Mouse (Mus musculus): ENCODE measurements around the gene Slc44a2. TPM values are rescaled to one million over a fixed set of nuclear protein-coding genes. Genes with fewer than 3 reads are reported as not detected.

Slc44a2 gene
- polyA plus RNA-seq, 1 experiment from 2014 or later: 65.5 TPM

DNA sequence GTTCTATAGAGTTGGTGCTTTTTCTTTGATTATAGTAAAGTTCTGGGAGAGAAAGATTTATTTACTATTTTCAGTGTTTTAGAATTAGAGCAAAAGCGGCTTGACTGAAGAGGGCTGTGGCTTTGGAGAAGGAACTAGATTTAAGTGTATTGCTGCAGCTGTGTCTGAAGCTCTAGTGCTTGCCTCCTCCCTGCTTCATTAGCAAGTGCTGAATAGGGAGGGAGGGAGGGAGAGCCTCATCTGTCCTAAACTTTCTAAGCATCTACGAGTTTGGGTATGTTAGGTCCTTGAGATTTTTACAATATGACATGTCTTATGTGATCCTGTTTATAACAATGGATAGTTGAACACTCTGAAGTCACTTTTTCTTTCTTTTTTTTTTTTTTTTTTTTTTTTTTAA lies 50.4 kb downstream of the Slc44a2 start:
- H3K36me3 ChIP-seq (ENCODE audit: control insufficient read depth, insufficient read depth, low read length): no peaks in the 10 kb centered on the region
- no peaks in the 10 kb centered on the region for H3K27me3 ChIP-seq (ENCODE audit: control insufficient read depth, insufficient read depth, low read depth, low read length)
- no peak overlapping the region for H3K27ac ChIP-seq (ENCODE audit: low read length)
- no peak overlapping the region for H3K4me3 ChIP-seq (ENCODE audit: low read depth, low read length)
- WGBS: 70% methylated on average over 2 of the region's 2 CpGs
- H3K4me2 ChIP-seq (ENCODE audit: low read length): peak overlapping the region; percentile 7; the same call in 1 of the 2 replicates
- H3K9me3 ChIP-seq (replicated peaks; ENCODE audit: control insufficient read depth, low read length, poor library complexity, severe bottlenecking): no peaks in the 10 kb centered on the region
- no peak overlapping the region for H3K9ac ChIP-seq (ENCODE audit: low read depth, low read length)
- peaks cover 24% of the 10 kb centered on the region for H3K4me1 ChIP-seq (ENCODE audit: control insufficient read depth, insufficient read depth, low read length)
- ATAC-seq: no peak

DNA sequence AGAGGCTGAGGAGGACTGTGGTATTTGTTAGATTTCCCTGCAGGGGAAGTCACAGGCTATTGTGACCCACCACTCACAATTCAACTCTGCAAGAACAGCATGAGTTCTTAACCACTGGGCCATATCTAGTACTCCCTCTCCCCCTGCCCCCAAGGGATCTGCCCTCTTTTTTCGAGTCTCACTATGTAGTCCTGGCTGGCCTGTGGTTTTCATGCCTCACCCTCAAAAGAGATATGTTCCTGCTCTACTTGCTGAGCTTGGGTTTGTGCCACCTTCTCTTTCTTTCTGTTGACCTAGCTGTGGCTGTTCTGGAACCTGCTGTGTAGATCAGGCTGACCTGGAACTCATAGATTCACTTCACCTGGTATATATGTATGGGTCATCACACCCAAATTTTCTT lies 52.0 kb downstream of the Slc44a2 start:
- Histone ChIP-seq H3K4me2 (ENCODE audit: low read length) (no peak overlapping the region), H3K27me3 (ENCODE audit: control insufficient read depth, insufficient read depth, low read depth, low read length) (no peaks in the 10 kb centered on the region), H3K9ac (ENCODE audit: low read depth, low read length) (no peak overlapping the region), H3K27ac (ENCODE audit: low read length) (no peak overlapping the region), H3K4me1 (ENCODE audit: control insufficient read depth, insufficient read depth, low read length) (peaks cover 24% of the 10 kb centered on the region), H3K36me3 (ENCODE audit: control insufficient read depth, insufficient read depth, low read length) (no peaks in the 10 kb centered on the region), H3K4me3 (ENCODE audit: low read depth, low read length) (no peak overlapping the region), H3K9me3 (replicated peaks; ENCODE audit: control insufficient read depth, low read length, poor library complexity, severe bottlenecking) (no peaks in the 10 kb centered on the region)
- ATAC-seq: no peak
- 76% methylated on average over 1 of the region's 1 CpGs for WGBS

DNA sequence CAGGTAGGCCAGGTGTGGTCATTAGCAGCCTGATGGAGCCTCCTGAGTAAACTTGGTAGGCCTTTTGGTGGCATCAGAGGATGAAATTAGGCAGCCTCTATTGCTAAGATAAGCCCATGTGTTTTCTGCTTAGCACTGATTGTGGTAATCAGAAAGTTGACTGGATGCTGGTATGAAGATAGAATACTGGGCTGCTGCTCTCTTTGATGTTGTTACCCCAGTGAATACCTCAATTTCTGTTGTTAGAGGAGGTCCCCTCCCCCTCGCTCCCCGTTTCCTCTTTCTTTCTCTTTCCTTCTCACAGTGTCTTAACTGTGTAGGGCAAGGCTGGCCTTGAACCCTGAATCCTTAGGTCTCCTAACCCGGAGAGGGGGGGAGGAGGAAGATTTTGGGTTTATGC lies 58.7 kb downstream of the Slc44a2 start:
- WGBS: 89% methylated on average over 3 of the region's 3 CpGs
- H3K9ac ChIP-seq (ENCODE audit: low read depth, low read length): no peak overlapping the region
- no peak overlapping the region for H3K4me2 ChIP-seq (ENCODE audit: low read length)
- no peaks in the 10 kb centered on the region for H3K36me3 ChIP-seq (ENCODE audit: control insufficient read depth, insufficient read depth, low read length)
- ATAC-seq: no peak
- H3K27me3 ChIP-seq (ENCODE audit: control insufficient read depth, insufficient read depth, low read depth, low read length): no peaks in the 10 kb centered on the region
- no peak overlapping the region for H3K4me3 ChIP-seq (ENCODE audit: low read depth, low read length)
- H3K27ac ChIP-seq (ENCODE audit: low read length): no peak overlapping the region
- peaks cover 16% of the 10 kb centered on the region for H3K4me1 ChIP-seq (ENCODE audit: control insufficient read depth, insufficient read depth, low read length)
- no peaks in the 10 kb centered on the region for H3K9me3 ChIP-seq (replicated peaks; ENCODE audit: control insufficient read depth, low read length, poor library complexity, severe bottlenecking)

DNA sequence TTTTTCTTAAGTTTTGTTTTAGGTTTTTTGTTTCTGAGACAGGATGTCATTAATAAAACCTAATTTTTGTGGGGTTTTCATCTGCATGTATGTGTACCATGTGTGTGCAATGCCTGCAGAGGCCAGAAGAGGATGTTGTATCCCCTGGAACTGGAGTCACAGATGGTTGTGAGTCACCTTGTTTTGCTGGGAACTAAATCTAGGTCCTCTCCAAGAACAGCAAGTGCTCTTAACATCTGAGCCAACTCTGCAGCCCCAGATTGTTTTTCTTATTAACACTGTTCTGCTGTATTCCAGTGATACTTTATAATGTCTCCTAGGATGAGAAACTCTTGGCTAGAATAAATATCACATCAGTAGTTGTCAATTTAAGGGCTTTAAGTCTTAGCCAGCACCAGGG lies 60.4 kb downstream of the Slc44a2 start:
- ATAC-seq: no peak
- Histone ChIP-seq H3K9me3 (replicated peaks; ENCODE audit: control insufficient read depth, low read length, poor library complexity, severe bottlenecking) (no peaks in the 10 kb centered on the region), H3K27me3 (ENCODE audit: control insufficient read depth, insufficient read depth, low read depth, low read length) (no peaks in the 10 kb centered on the region), H3K27ac (ENCODE audit: low read length) (no peak overlapping the region), H3K36me3 (ENCODE audit: control insufficient read depth, insufficient read depth, low read length) (no peaks in the 10 kb centered on the region), H3K4me3 (ENCODE audit: low read depth, low read length) (no peak overlapping the region), H3K4me2 (ENCODE audit: low read length) (no peak overlapping the region), H3K4me1 (ENCODE audit: control insufficient read depth, insufficient read depth, low read length) (peaks cover 19% of the 10 kb centered on the region), H3K9ac (ENCODE audit: low read depth, low read length) (no peak overlapping the region)

DNA sequence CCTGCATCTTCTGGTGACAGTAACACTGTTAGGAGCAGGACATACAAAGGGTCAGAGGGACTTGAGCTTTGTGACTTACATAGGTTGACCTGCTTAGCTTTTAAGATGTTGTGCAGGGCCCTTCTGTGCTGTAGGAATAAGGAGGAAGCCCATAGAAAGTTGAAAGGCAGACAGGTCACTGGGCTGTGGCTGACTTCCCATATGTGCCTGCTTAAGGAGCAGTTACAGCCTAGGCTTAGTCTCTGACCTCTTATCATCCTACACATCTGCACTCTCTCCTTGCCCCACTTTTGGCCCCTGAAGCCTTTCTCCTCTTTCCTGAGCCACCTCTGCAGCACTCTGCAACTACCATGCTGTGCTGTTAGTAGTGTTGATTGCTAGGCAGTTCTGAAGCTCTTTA lies 63.5 kb downstream of the Slc44a2 start:
- no peak overlapping the region for H3K9ac ChIP-seq (ENCODE audit: low read depth, low read length)
- H3K36me3 ChIP-seq (ENCODE audit: control insufficient read depth, insufficient read depth, low read length): 0 out of 2 replicates have a peak, but pooled peaks cover under 1% of the 10 kb centered on the region
- no peak for ATAC-seq
- H3K9me3 ChIP-seq (replicated peaks; ENCODE audit: control insufficient read depth, low read length, poor library complexity, severe bottlenecking): no peaks in the 10 kb centered on the region
- no peaks in the 10 kb centered on the region for H3K27me3 ChIP-seq (ENCODE audit: control insufficient read depth, insufficient read depth, low read depth, low read length)
- no peak overlapping the region for H3K4me2 ChIP-seq (ENCODE audit: low read length)
- no peak overlapping the region for H3K4me3 ChIP-seq (ENCODE audit: low read depth, low read length)
- H3K27ac ChIP-seq (ENCODE audit: low read length): no peak overlapping the region
- peaks cover 9% of the 10 kb centered on the region for H3K4me1 ChIP-seq (ENCODE audit: control insufficient read depth, insufficient read depth, low read length)

DNA sequence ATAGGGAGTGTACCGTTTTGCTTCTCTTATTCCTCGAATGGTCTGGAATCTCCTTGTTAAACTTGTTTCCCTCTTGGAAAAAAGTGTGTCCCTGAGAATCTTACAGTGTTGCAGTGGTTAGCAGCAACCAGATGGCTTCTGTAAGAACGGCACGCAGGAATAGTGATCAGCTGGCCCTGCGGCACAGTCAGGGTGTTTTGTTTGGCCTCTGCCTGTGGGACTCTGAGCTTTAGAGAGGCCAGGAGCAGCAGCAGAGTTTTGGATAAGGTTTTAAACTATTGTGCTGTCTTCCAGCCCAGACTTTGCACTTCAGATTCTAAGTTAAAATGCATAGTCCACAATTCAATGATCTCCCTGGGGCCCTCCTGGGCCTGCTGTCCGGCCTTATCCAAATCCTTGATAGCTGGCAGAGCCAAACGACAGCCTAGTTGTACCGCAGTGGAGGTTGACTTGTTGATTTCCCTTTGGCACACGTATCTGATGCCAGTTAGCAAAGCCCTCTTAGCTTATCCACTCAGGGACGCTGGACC lies 72.2 kb downstream of the Slc44a2 start:
- 88% methylated on average over 10 of the region's 10 CpGs for WGBS
- no peak for ATAC-seq
- no peak overlapping the region for H3K27ac ChIP-seq (ENCODE audit: low read length)
- H3K4me2 ChIP-seq (ENCODE audit: low read length): no peak overlapping the region
- no peaks in the 10 kb centered on the region for H3K4me1 ChIP-seq (ENCODE audit: control insufficient read depth, insufficient read depth, low read length)
- peaks cover 52% of the 10 kb centered on the region for H3K36me3 ChIP-seq (ENCODE audit: control insufficient read depth, insufficient read depth, low read length)
- no peaks in the 10 kb centered on the region for H3K9me3 ChIP-seq (replicated peaks; ENCODE audit: control insufficient read depth, low read length, poor library complexity, severe bottlenecking)
- no peaks in the 10 kb centered on the region for H3K27me3 ChIP-seq (ENCODE audit: control insufficient read depth, insufficient read depth, low read depth, low read length)
- no peak overlapping the region for H3K9ac ChIP-seq (ENCODE audit: low read depth, low read length)
- no peak overlapping the region for H3K4me3 ChIP-seq (ENCODE audit: low read depth, low read length)

DNA sequence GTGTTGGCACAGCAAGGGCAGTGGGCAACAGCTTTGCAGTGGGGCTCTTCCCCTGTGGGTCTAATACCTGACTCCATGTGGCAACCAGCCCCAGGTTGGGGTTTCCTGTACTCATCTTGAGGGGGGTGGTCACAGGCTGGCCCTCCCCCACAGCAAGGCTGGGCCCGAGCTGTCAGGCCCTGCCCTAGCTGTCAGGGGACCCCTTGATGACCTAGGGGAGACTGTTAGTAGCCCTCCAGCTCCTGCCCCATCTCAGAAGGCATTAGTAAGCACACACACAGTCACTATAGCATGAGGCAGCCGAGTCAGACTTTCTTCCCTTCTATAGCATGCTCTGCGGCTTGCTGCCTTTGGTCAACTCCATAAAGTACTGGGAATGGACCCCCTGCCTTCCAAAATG lies 75.2 kb downstream of the Slc44a2 start:
- 89% methylated on average over 3 of the region's 3 CpGs for WGBS
- Histone ChIP-seq H3K27ac (ENCODE audit: low read length) (no peak overlapping the region), H3K4me1 (ENCODE audit: control insufficient read depth, insufficient read depth, low read length) (no peaks in the 10 kb centered on the region), H3K36me3 (ENCODE audit: control insufficient read depth, insufficient read depth, low read length) (peaks cover 62% of the 10 kb centered on the region), H3K9ac (ENCODE audit: low read depth, low read length) (no peak overlapping the region), H3K9me3 (replicated peaks; ENCODE audit: control insufficient read depth, low read length, poor library complexity, severe bottlenecking) (no peaks in the 10 kb centered on the region), H3K4me3 (ENCODE audit: low read depth, low read length) (no peak overlapping the region), H3K27me3 (ENCODE audit: control insufficient read depth, insufficient read depth, low read depth, low read length) (no peaks in the 10 kb centered on the region), H3K4me2 (ENCODE audit: low read length) (no peak overlapping the region)
- ATAC-seq: no peak

DNA sequence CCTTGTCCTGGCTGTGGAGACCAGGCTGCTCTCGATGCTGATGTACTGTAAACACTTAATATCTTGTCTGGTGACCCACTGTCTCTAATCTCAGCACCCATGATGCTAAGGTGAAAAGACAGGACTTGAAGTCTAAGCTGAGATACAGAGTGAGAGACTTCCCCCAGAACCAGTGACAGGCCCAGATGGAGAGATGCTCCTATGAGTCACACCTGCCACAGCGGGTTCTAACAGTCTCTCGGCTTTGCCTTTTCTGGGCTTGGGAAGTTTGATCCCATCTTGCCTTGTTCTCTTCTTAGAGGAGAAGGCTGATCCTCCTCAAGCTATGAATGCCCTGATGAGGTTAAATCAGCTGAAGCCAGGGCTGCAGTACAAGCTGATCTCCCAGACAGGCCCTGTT lies 76.7 kb downstream of the Slc44a2 start:
- Histone ChIP-seq H3K4me2 (ENCODE audit: low read length) (no peak overlapping the region), H3K4me1 (ENCODE audit: control insufficient read depth, insufficient read depth, low read length) (no peaks in the 10 kb centered on the region), H3K27ac (ENCODE audit: low read length) (no peak overlapping the region), H3K9ac (ENCODE audit: low read depth, low read length) (no peak overlapping the region), H3K36me3 (ENCODE audit: control insufficient read depth, insufficient read depth, low read length) (peaks cover 61% of the 10 kb centered on the region), H3K9me3 (replicated peaks; ENCODE audit: control insufficient read depth, low read length, poor library complexity, severe bottlenecking) (no peaks in the 10 kb centered on the region), H3K4me3 (ENCODE audit: low read depth, low read length) (no peak overlapping the region), H3K27me3 (ENCODE audit: control insufficient read depth, insufficient read depth, low read depth, low read length) (no peaks in the 10 kb centered on the region)
- ATAC-seq: no peak
- 95% methylated on average over 3 of the region's 3 CpGs for whole genome bisulfite sequencing

DNA sequence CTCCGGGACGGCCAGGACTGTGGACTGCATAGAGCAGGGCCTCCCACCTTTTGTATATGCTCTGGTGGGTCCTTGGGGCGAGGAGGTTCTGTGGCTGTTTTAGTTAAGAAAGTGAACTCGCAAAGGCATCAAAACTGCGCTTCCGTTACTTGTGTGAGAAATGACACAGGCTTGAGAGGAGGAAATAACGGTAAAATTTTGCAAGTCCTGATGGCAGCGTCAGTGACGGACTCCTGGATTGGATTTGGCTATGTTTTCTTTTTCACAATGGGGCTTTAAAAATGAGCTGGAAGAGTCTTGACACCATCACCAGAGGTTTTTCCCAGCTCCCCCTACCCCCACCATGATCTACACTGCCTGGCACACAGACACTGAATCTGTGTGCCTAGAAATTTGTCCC lies 80.5 kb downstream of the Slc44a2 start:
- Histone ChIP-seq H3K27me3 (ENCODE audit: control insufficient read depth, insufficient read depth, low read depth, low read length) (no peaks in the 10 kb centered on the region), H3K4me1 (ENCODE audit: control insufficient read depth, insufficient read depth, low read length) (no peaks in the 10 kb centered on the region), H3K4me2 (ENCODE audit: low read length) (no peak overlapping the region), H3K9ac (ENCODE audit: low read depth, low read length) (no peak overlapping the region), H3K27ac (ENCODE audit: low read length) (no peak overlapping the region), H3K4me3 (ENCODE audit: low read depth, low read length) (no peak overlapping the region), H3K9me3 (replicated peaks; ENCODE audit: control insufficient read depth, low read length, poor library complexity, severe bottlenecking) (no peaks in the 10 kb centered on the region), H3K36me3 (ENCODE audit: control insufficient read depth, insufficient read depth, low read length) (peaks cover 55% of the 10 kb centered on the region)
- 94% methylated on average over 9 of the region's 9 CpGs for WGBS
- ATAC-seq: no peak
